Mouse (Mus musculus) 416B (cell line): Measurements from ENCODE around the gene Mink1.

ENCODE experiments used
- DNase-seq: peaks from one replicate; pipeline ENCODE4 v3.0.0; 2011; ENCODE audit warnings: low read depth

Mink1 gene

DNA sequence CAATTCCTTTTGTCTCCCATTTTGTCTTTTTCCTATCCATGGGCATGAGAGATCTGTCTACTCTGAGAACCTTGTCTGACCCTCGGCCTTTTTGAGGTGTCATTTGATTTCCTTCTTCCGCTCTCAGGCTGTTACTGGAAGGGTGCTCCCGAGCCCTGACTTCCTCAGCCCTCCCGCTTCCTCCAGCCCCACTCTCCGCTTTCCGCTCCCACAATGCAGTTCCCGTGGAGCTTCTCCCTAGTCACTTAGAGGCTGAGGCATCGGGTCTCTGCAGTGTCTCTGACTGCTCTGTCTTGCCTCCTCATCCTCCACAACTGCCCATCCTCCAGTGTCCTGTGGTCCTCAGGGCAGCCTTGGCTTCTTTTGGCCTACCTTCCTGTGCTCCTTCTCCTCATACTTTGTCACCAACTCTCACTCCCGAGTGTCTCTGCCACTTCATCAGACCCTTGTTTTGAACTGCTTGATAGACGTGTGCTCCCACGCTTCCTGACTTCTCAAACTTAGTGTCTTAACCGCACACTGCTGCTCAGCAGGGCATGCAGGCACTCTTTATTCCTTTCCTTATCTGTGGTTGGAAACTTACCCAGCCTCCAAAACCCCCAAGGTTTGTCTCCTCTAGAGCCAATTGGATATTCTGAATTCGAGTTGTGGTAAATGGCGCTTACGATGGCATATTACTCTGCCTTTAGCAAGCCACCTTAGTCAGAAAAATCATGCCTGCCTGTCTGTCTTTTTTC, 31.7 kb downstream of the Mink1 start:
- DNase-seq: no peak

DNA sequence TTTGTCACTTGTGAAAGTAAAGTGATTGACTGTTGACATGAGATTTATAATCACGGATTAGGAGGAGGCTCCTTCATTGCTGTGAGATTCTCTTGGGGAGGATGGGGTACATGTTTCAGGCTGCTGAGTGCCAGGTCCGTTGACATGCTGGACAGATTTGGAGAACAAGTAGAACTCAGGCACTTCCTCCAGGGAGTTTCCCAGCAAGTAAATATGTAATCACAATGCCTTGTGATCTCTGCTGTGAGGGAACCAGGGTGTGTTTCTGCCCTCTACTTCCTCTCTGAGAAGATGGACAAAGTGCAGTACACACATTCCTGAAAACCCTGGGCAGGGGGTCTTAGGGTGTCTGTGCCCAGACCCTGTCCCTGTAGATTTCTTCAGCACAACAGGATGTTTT, 33.0 kb downstream of the Mink1 start:
- DNase-seq: no peak

DNA sequence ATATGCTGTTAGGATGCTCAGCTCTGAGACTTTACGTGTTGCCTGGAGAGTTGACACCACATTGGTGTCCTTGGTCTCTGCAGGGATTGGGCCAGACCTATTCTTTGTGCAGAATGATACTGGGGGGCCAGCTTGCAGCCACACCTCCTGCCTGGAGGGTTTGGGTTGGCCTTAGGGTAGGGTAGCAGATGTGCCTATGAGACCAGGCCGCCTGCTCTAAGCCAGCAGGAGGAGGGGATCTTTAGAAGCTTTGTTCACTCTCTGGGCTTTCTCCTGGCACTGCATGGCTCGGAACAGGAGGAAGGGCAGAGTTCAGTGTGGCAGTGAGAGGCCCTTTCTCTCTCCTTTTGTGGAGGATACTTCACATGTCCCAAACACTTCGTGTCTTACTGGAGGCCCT, 33.4 kb downstream of the Mink1 start:
- DNase-seq: no peak

DNA sequence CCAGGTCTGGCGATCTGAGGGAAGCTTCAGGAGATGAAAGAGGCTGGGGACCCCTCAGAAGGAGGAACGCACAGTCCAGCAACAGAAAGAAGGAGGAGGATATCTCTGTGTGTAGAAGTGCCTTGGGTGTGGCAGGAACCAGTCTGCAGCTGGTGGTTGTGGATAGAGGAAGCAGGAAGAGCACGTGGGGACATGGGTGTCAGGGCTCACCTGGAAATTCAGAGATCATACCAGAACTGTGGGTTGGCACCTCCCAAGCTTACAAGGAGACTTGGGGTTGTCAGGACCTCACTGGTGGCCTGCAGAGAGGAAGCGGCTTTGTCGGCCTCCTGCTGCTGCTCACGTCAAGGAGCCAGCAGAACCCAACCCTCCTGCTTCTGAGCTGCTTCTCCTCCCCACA, 34.6 kb downstream of the Mink1 start:
- DNase-seq: peak; percentile 21

DNA sequence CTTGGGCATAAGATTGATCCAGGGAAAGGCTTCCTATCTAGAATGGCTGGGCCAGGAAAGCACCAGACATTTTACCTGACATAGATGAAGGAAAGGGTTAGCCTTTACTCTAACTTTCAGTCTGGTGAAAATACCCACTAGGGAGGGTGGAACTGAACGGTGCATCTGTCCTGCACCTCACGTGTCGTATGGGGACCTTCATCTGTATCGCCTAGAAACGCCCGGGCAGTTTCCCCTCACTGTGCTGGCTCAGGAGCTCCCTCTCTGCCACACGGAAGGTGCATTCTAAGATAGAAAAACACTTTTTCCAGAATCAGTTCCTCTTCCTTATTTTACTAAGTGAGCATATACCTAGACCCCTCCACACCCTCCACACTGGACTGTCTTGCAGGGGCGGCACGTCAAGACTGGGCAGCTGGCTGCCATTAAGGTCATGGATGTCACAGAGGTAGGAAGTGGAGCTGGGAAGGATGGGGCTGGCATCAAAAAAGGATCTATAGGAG, 35.8 kb downstream of the Mink1 start:
- DNase-seq: no peak

GRCm38 (mm10) chr11:70605024-70605566, 42.4 kb downstream of the Mink1 start:
- DNase-seq: peak; percentile 78

DNA sequence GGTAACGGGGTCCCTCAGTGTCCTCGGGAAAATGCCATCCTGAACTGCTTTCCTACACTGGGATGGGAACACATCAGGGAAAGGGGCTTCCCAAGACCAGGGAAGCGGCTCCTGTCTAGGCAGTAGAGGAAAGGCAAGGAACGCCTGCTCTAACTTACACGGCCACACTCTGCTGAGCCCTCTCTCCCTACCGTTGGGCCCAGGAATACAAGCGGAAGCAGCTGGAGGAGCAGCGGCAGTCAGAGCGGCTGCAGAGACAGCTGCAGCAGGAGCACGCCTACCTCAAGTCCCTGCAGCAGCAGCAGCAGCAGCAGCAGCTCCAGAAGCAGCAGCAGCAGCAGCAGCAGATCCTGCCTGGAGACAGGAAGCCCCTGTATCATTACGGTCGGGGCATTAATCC, 44.0 kb downstream of the Mink1 start:
- DNase-seq: no peak

- no peak for DNase-seq
These were observed 44.9 kb downstream of the Mink1 start for GRCm38 (mm10) chr11:70607611-70608010.

DNA sequence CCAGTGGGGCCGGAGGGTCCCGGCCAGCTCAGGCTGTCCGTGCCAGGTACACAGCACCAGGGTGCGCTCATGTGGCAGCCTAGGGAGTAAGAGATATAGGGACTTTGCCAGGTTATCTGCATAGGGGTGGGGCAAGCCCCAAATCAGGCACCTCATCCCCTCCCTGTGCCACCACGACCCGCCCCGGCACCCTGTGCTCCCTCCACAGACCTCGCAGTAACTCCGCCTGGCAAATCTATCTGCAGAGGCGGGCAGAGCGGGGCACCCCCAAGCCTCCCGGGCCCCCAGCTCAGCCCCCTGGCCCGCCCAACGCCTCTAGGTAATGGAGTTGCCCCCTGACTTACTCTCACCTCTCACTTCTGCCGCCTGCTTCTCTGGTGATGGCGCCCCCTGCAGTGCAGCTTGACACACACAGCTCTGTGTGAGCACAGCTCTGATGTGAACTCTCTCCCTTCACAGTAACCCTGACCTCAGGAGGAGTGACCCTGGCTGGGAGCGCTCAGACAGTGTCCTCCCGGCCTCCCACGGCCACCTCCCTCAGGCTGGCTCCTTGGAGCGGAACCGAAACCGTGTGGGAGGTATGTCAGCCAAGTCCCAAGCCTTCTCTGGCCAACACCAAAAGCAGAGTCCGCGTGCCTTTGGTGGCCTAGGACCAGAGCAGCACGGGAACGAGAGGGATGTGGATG, 45.8 kb downstream of the Mink1 start:
- no peak for DNase-seq

DNA sequence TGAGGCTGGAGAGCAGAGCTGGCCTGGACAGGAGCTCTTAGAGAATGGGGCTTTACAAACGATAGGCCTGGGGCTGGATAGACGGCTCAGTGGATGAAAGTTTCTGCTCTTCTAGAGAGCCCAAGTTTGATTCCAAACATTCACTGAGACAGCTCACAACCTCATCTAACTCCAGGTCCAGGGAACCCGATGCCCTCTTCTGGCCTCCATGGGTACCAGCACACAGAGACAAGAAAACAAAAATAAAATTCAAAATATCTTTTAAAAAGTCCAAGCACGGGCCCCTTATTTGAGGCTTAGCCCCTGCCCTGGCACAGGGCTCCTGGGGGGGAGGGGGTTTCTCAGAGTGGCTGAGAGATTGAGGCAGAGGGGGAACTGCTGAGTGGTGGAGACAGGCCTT, 48.1 kb downstream of the Mink1 start:
- DNase-seq: no peak

DNA sequence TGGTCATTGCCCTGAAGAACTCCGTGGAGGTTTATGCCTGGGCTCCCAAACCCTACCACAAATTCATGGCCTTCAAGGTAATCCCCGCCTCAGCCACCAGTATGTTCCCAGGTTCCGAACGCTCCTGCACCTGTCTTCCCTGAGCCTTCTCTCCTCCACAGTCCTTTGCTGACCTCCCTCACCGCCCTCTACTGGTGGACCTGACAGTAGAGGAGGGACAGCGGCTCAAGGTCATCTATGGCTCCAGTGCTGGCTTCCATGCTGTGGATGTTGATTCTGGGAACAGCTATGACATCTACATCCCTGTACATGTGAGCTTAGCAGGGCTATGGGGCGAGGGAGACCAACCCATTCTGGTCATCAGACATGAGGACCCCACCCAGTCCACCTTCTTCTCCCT, 49.8 kb downstream of the Mink1 start:
- no peak for DNase-seq

DNA sequence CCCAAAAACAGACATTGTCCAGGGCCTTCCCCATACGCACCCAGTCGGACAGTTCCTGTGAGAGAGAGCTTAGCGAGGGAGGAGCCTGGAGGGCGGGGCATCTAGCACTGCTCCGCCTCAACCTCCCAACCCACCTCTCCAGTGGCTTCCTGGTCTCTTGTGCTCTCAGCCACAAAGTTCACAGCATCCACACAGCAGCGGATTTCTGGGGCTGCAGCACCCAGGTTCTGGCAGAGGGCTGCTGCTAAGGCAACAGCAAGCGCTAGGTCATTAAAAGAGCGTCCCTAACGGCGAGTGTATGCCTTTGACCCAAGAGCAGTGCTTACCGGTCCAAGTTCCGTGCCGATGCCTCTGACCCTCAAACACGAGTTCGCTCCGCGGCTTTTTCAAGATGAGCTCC, 52.4 kb downstream of the Mink1 start:
- DNase-seq: peak; percentile 31

DNA sequence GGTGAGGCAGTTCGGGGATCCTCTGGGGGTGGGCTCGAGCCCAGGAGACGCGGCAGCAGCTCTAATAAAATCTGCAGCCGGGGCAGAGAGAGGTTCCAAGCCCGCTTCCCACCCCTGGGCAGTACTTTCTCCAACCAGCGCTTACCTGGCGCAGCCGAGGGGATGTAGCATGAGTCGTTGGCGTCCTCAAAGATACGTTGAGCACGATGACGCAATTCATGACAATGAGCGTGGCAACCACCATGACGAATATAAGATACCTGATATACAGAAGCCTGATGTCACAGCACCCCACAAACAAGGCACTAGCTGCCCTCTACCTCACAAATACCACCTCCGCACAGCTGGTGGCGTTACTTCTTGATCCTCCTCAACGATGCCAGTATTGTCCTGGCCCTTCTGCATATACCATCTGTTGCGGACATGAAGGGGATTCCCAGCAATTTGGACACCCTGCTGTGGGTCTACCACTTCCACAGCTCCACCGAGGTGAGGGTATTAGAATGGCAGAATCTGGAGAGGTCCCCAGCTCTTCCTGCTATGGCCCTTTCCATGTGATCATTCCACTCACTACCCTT, 52.9 kb downstream of the Mink1 start, which contains the start of gene 4930544D05Rik:
Gene 4930544D05Rik, plus strand, starts transcription at position 333 of the 578 bp plus-strand sequence.
- peak; percentile 25 for DNase-seq

GRCm38 (mm10) chr11:70619101-70619500, 56.4 kb downstream of the Mink1 start, which contains the start of gene Chrne:
TSS of gene Chrne (minus strand) at chr11:70619216.
- DNase-seq: no peak

DNA sequence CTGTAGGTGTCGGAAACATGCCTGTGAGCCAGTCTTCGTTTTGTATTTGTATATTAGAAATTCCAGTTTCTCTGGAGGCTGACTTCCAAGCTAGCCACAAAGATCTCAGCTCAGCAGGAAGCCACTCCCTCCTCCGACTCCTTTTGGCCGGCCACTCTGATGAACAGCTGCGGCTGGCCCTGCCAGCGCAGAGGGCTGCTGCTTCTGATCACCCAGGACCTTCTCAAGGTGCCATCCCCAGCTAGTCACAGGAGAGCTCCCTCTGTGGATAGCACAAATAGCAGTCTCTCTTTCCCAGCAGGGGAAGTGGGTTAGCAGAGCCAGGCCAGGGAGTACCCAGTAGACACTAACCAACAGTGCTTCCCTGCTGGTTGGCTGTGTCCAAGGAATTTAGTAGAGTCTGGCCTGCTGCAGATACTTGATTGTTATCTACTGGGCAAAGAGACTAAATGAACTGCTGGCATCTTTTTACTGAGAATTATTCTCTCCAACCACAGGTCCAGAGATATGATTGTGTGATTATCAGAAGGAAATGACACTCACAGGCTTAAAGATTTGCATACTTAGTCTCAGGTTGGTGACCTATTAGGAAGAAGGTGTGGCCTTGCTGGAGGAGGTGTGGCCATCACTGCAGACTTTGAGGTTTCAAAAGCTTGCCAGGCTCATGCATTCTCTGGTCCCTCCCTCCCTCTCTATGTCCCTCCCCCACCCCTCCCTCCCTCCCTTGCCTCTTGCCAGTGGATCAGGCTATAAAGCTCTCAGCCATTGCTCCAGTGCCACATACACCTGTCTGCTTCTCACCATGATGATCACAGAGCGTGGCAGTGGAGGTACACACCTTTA, 59.5 kb downstream of the Mink1 start:
- DNase-seq: peak; percentile 91

GRCm38 (mm10) chr11:70623053-70623742, 60.5 kb downstream of the Mink1 start:
- DNase-seq: peak; percentile 66

DNA sequence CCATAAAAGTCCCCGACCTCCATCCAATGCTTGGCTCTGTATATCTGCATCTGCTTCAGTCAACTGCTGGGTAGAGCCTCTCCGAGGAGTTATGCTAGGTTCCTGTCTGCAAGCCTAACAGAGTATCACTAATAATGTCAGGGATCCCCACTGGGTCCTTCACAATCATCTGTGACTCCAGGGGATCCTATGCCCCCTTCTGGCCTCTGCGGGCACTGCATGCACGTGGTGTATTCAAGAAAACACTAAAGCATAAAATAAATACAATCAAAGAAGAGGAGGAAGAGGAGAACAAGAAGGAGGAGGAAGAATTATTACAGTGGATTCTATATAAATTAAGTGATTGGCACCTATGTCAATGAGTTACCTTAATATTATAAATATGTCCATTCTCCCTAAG, 62.8 kb downstream of the Mink1 start:
- peak; percentile 68 for DNase-seq

- DNase-seq: no peak
These were observed 64.2 kb downstream of the Mink1 start for GRCm38 (mm10) chr11:70626877-70627276.

- no peak for DNase-seq
These were observed 65.8 kb downstream of the Mink1 start for GRCm38 (mm10) chr11:70628431-70628830.

DNA sequence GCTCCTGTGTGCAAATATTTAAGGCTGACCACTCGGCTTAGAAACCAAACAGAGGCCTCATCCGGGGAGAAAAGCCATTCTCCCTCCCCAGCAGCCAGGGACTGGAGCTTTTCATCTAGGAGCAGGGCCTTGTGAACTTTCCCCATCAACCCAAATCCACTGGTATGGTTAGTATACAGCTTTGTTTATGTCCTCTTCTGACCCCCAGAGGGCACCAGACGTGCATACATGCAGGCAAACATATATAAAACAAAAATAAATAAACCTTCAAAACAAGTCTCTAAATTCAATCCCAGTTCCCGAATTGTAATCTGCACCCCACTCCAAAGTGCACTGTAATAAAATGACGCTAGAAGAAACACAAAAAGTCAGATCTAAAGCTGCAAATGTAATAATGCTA, 66.9 kb downstream of the Mink1 start:
- DNase-seq: peak; percentile 86

- peak; percentile 36 for DNase-seq
These were observed 67.4 kb downstream of the Mink1 start for GRCm38 (mm10) chr11:70630129-70630528.
